Mouse (Mus musculus): Measurements from ENCODE around the gene Cdip1. TPM values are rescaled to one million over a fixed set of nuclear protein-coding genes. Genes with fewer than 3 reads are reported as not detected.

The Cdip1 gene
- polyA plus RNA-seq, 1 experiment from 2014 or later: 97.2 TPM

GRCm38 (mm10) chr16:4818349-4818748 is 28.3 kb upstream of the Cdip1 start:
- no peak overlapping the region for H3K4me3 ChIP-seq (ENCODE audit: low read length)
- 83% methylated on average over 3 of the region's 3 CpGs for WGBS
- H3K4me2 ChIP-seq (ENCODE audit: low read depth, low read length): no peak overlapping the region
- no peaks in the 10 kb centered on the region for H3K36me3 ChIP-seq (ENCODE audit: control insufficient read depth, insufficient read depth, low read length)
- 0 out of 2 replicates have a peak, but pooled peaks cover 4% of the 10 kb centered on the region for H3K9me3 ChIP-seq (ENCODE audit: control insufficient read depth, low read length)
- ATAC-seq: no peak
- H3K27ac ChIP-seq (ENCODE audit: low read length): no peak overlapping the region
- H3K9ac ChIP-seq (ENCODE audit: low read depth, low read length): no peak overlapping the region
- H3K4me1 ChIP-seq (ENCODE audit: control insufficient read depth, insufficient read depth, low read length): no peaks in the 10 kb centered on the region
- H3K27me3 ChIP-seq (replicated peaks; ENCODE audit: control insufficient read depth, insufficient read depth, low read length): no peaks in the 10 kb centered on the region

DNA sequence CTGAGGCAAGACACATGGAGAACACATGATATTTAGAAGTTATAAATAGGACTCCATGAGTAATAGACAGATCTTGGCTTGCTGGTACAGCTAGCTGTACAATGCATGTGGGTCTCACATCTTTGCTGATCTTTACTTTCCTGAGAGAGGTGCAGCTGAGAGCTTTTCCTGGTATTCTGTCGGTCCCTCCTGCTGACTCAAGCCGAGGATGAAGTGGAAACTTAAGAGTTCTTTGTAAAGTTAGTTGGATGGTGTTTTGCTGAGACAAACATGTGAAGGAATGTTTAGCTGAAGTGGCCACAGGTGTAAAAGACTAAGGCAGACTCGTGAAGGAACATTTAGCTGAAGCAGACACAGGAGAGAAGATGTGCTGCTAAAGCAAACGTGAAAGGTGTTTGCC is 6.5 kb upstream of the Cdip1 start:
- no peak overlapping the region for H3K4me3 ChIP-seq (ENCODE audit: low read length)
- no peaks in the 10 kb centered on the region for H3K4me1 ChIP-seq (ENCODE audit: control insufficient read depth, insufficient read depth, low read length)
- no peak overlapping the region for H3K9ac ChIP-seq (ENCODE audit: low read depth, low read length)
- H3K36me3 ChIP-seq (ENCODE audit: control insufficient read depth, insufficient read depth, low read length): no peaks in the 10 kb centered on the region
- H3K27ac ChIP-seq (ENCODE audit: low read length): no peak overlapping the region
- no peaks in the 10 kb centered on the region for H3K27me3 ChIP-seq (replicated peaks; ENCODE audit: control insufficient read depth, insufficient read depth, low read length)
- no peaks in the 10 kb centered on the region for H3K9me3 ChIP-seq (ENCODE audit: control insufficient read depth, low read length)
- no peak for ATAC-seq
- H3K4me2 ChIP-seq (ENCODE audit: low read depth, low read length): no peak overlapping the region
- WGBS: 79% methylated on average over 4 of the region's 4 CpGs

GRCm38 (mm10) chr16:4791332-4791731 is 1.2 kb upstream of the Cdip1 start:
- Histone ChIP-seq H3K27ac (ENCODE audit: low read length) (no peak overlapping the region; the same call in 1 of the 2 replicates), H3K27me3 (replicated peaks; ENCODE audit: control insufficient read depth, insufficient read depth, low read length) (no peaks in the 10 kb centered on the region), H3K4me2 (ENCODE audit: low read depth, low read length) (no peak overlapping the region), H3K36me3 (ENCODE audit: control insufficient read depth, insufficient read depth, low read length) (no peaks in the 10 kb centered on the region), H3K4me1 (ENCODE audit: control insufficient read depth, insufficient read depth, low read length) (peaks cover 17% of the 10 kb centered on the region), H3K9me3 (ENCODE audit: control insufficient read depth, low read length) (no peaks in the 10 kb centered on the region), H3K9ac (ENCODE audit: low read depth, low read length) (no peak overlapping the region), H3K4me3 (ENCODE audit: low read length) (no peak overlapping the region)
- ATAC-seq: no peak
- WGBS: 58% methylated on average over 2 of the region's 2 CpGs

- peak overlapping the region; percentile 81 for H3K9ac ChIP-seq (ENCODE audit: low read depth, low read length)
- H3K4me1 ChIP-seq (ENCODE audit: control insufficient read depth, insufficient read depth, low read length): peaks cover 28% of the 10 kb centered on the region
- H3K27ac ChIP-seq (ENCODE audit: low read length): peak overlapping the region; percentile 98
- peak overlapping the region; percentile 77 for H3K4me2 ChIP-seq (ENCODE audit: low read depth, low read length)
- H3K9me3 ChIP-seq (ENCODE audit: control insufficient read depth, low read length): no peaks in the 10 kb centered on the region
- H3K27me3 ChIP-seq (replicated peaks; ENCODE audit: control insufficient read depth, insufficient read depth, low read length): no peaks in the 10 kb centered on the region
- peak; percentile 60 for ATAC-seq
- peak overlapping the region; percentile 86 for H3K4me3 ChIP-seq (ENCODE audit: low read length)
- under 1% methylated on average over 29 of the region's 29 CpGs for WGBS
- no peaks in the 10 kb centered on the region for H3K36me3 ChIP-seq (ENCODE audit: control insufficient read depth, insufficient read depth, low read length)
These were observed 752 bp downstream of the Cdip1 start for GRCm38 (mm10) chr16:4789311-4789768.

DNA sequence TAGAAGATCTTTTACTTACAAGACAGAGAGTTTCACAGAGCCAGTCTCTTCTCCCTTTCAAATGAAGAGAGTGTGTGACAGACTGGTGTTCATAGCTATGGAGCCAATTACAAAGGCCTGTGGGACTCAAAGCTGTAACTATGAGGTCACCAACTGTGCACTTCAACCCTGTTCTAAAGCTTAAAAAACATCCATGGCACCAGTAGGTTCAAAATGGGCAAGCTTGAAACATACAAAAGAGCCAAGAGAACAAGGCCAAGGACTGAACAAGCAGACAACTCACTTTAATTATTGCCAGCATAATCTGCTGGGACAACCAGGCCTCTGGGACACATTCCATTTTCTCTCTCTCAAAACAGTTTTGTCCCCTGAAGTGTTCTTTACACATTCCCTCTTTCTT is 1.9 kb downstream of the Cdip1 start:
- ATAC-seq: no peak
- Histone ChIP-seq H3K36me3 (ENCODE audit: control insufficient read depth, insufficient read depth, low read length) (no peaks in the 10 kb centered on the region), H3K4me3 (ENCODE audit: low read length) (peak overlapping the region; percentile 30), H3K4me2 (ENCODE audit: low read depth, low read length) (peak overlapping the region; percentile 45), H3K27ac (ENCODE audit: low read length) (peak overlapping the region; percentile 42), H3K9ac (ENCODE audit: low read depth, low read length) (0 out of 2 replicates have a peak overlapping the region, but pooled peaks have one; percentile 15), H3K27me3 (replicated peaks; ENCODE audit: control insufficient read depth, insufficient read depth, low read length) (no peaks in the 10 kb centered on the region), H3K9me3 (ENCODE audit: control insufficient read depth, low read length) (no peaks in the 10 kb centered on the region), H3K4me1 (ENCODE audit: control insufficient read depth, insufficient read depth, low read length) (peaks cover 28% of the 10 kb centered on the region)

DNA sequence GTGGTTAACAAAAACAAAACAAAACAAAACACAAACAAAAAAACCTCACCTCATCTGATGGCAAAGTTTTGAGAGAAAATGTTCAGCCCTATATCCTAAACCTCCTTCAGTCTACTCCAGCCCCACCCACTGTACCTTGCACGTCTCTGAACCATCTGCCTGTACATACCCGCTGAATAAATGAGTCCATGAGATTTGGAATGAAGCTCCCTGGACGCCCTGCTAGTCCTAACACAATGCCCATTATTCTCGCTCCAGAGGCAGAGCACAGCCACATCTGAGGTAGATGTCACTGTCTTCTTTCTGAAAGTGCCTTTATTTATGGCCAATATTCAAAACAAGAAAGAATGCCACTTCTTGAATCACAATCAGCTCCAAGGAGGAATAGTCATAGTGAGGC is 4.4 kb downstream of the Cdip1 start:
- Histone ChIP-seq H3K27me3 (replicated peaks; ENCODE audit: control insufficient read depth, insufficient read depth, low read length) (no peaks in the 10 kb centered on the region), H3K4me3 (ENCODE audit: low read length) (no peak overlapping the region), H3K4me2 (ENCODE audit: low read depth, low read length) (no peak overlapping the region), H3K4me1 (ENCODE audit: control insufficient read depth, insufficient read depth, low read length) (peaks cover 32% of the 10 kb centered on the region), H3K36me3 (ENCODE audit: control insufficient read depth, insufficient read depth, low read length) (no peaks in the 10 kb centered on the region; the same call in 1 of the 2 replicates), H3K9ac (ENCODE audit: low read depth, low read length) (no peak overlapping the region), H3K27ac (ENCODE audit: low read length) (no peak overlapping the region), H3K9me3 (ENCODE audit: control insufficient read depth, low read length) (no peaks in the 10 kb centered on the region)
- ATAC-seq: no peak
- WGBS: 51% methylated on average over 4 of the region's 4 CpGs

GRCm38 (mm10) chr16:4782515-4782914 is 7.6 kb downstream of the Cdip1 start:
- Histone ChIP-seq H3K36me3 (ENCODE audit: control insufficient read depth, insufficient read depth, low read length) (peaks cover 4% of the 10 kb centered on the region; the same call in 1 of the 2 replicates), H3K4me1 (ENCODE audit: control insufficient read depth, insufficient read depth, low read length) (peaks cover 29% of the 10 kb centered on the region), H3K4me3 (ENCODE audit: low read length) (no peak overlapping the region), H3K4me2 (ENCODE audit: low read depth, low read length) (no peak overlapping the region), H3K9me3 (ENCODE audit: control insufficient read depth, low read length) (no peaks in the 10 kb centered on the region), H3K27ac (ENCODE audit: low read length) (no peak overlapping the region), H3K27me3 (replicated peaks; ENCODE audit: control insufficient read depth, insufficient read depth, low read length) (no peaks in the 10 kb centered on the region), H3K9ac (ENCODE audit: low read depth, low read length) (no peak overlapping the region)
- no peak for ATAC-seq

- Histone ChIP-seq H3K4me2 (ENCODE audit: low read depth, low read length) (no peak overlapping the region), H3K9ac (ENCODE audit: low read depth, low read length) (no peak overlapping the region), H3K4me3 (ENCODE audit: low read length) (no peak overlapping the region), H3K36me3 (ENCODE audit: control insufficient read depth, insufficient read depth, low read length) (peaks cover 4% of the 10 kb centered on the region; the same call in 1 of the 2 replicates), H3K4me1 (ENCODE audit: control insufficient read depth, insufficient read depth, low read length) (peaks cover 29% of the 10 kb centered on the region), H3K27me3 (replicated peaks; ENCODE audit: control insufficient read depth, insufficient read depth, low read length) (no peaks in the 10 kb centered on the region), H3K27ac (ENCODE audit: low read length) (no peak overlapping the region), H3K9me3 (ENCODE audit: control insufficient read depth, low read length) (no peaks in the 10 kb centered on the region)
- no peak for ATAC-seq
- 69% methylated on average over 5 of the region's 5 CpGs for WGBS
These were observed 8.4 kb downstream of the Cdip1 start for GRCm38 (mm10) chr16:4781524-4782196.

GRCm38 (mm10) chr16:4778940-4779339 is 11.2 kb downstream of the Cdip1 start:
- Histone ChIP-seq H3K9ac (ENCODE audit: low read depth, low read length) (no peak overlapping the region), H3K4me2 (ENCODE audit: low read depth, low read length) (no peak overlapping the region), H3K9me3 (ENCODE audit: control insufficient read depth, low read length) (no peaks in the 10 kb centered on the region), H3K36me3 (ENCODE audit: control insufficient read depth, insufficient read depth, low read length) (peaks cover 4% of the 10 kb centered on the region; the same call in 1 of the 2 replicates), H3K4me1 (ENCODE audit: control insufficient read depth, insufficient read depth, low read length) (peaks cover 24% of the 10 kb centered on the region), H3K27ac (ENCODE audit: low read length) (0 out of 2 replicates have a peak overlapping the region, but pooled peaks have one; percentile 47), H3K27me3 (replicated peaks; ENCODE audit: control insufficient read depth, insufficient read depth, low read length) (no peaks in the 10 kb centered on the region), H3K4me3 (ENCODE audit: low read length) (no peak overlapping the region)
- ATAC-seq: no peak
- WGBS: 87% methylated on average over 4 of the region's 4 CpGs

All from intestine, embryonic 16.5 days (tissue).